Mouse (Mus musculus): ENCODE data around the gene Tspan9. TPM values are rescaled to one million over a fixed set of nuclear protein-coding genes. Genes with fewer than 3 reads are reported as not detected.

Tspan9 gene
- polyA plus RNA-seq, 1 experiment = 312 TPM

DNA sequence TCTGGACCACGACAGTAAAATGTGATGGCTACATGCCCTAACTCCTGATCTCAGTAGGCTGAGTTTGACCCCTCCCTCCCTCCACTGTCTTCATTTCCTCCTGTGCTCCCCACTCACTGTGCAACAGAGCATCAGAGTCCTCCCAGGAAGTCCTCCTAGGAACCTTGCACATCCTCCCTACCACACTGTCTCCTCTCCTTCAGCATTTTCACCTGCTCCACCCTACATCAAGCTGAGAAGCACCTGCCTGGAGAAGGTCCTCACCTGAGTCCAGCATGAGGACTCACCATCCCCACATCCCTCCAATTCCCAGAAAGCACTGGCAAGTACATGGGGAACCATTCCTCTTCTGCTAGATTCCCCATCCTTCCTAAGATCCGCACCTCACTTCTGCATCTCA is 111.8 kb downstream of the Tspan9 start:
- 68% methylated on average over 2 of the region's 2 CpGs for WGBS
- H3K4me1 ChIP-seq (ENCODE audit: control insufficient read depth, insufficient read depth, low read length) = peaks cover 8% of the 10 kb centered on the region
- TF ChIP-seq CTCF (IDR thresholded peaks at IDR 0.05; ENCODE audit: insufficient read depth, low read length) (no peak), POLR2A (IDR thresholded peaks at IDR 0.05; ENCODE audit: borderline replicate concordance, extremely low read depth, low read depth, low read length) (no peak)
- H3K4me3 ChIP-seq (replicated peaks; ENCODE audit: extremely low read depth, low read depth, low read length) = no peak overlapping the region
- no peak for DNase-seq

DNA sequence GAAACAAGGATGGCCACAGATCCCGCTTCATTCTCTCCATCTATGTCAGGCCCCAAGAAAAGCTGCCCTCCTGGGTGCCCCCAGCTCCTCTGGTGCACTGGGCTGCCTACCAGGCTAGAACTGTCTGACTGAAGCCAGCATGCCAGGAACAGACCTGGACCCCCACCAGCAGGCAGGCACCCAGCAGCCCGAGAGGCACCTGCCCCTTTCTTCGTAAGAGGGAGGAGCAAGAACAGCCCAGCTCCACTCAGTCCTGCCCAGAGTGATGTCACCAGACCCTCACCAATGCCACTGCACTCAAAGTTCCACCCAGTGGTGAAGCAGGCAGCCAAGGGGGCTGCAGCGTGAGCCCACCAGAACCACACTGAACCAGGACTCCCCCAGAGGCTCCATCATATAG is 112.3 kb downstream of the Tspan9 start:
- DNase-seq = no peak
- WGBS = 75% methylated on average over 4 of the region's 4 CpGs
- H3K4me3 ChIP-seq (replicated peaks; ENCODE audit: extremely low read depth, low read depth, low read length) = no peak overlapping the region
- H3K4me1 ChIP-seq (ENCODE audit: control insufficient read depth, insufficient read depth, low read length) = peaks cover 8% of the 10 kb centered on the region
- TF ChIP-seq CTCF (IDR thresholded peaks at IDR 0.05; ENCODE audit: insufficient read depth, low read length) (no peak), POLR2A (IDR thresholded peaks at IDR 0.05; ENCODE audit: borderline replicate concordance, extremely low read depth, low read depth, low read length) (no peak)

DNA sequence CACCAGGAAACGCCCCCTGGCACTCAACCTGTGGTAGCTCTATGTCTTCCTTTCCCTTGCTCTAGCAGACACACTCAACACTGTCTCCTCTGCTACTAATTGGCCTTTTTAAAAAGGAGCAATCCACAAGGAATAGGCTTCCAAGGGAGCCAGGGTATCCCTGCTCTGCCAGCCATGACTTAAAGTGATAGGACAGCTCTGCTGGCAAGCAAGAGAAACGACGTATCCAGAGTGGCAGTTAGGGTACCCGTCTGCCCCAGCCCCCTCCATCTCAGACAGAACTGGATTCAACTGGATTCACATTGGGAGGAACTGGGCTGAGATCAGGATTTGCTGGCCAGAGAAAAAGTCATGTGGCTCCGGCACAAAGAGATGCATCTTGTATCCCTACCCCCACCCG is 112.9 kb downstream of the Tspan9 start:
- H3K4me3 ChIP-seq (replicated peaks; ENCODE audit: extremely low read depth, low read depth, low read length) = no peak overlapping the region
- peaks cover 8% of the 10 kb centered on the region for H3K4me1 ChIP-seq (ENCODE audit: control insufficient read depth, insufficient read depth, low read length)
- WGBS = 91% methylated on average over 6 of the region's 6 CpGs
- no peak for DNase-seq
- TF ChIP-seq CTCF (IDR thresholded peaks at IDR 0.05; ENCODE audit: insufficient read depth, low read length) (no peak), POLR2A (IDR thresholded peaks at IDR 0.05; ENCODE audit: borderline replicate concordance, extremely low read depth, low read depth, low read length) (no peak)

DNA sequence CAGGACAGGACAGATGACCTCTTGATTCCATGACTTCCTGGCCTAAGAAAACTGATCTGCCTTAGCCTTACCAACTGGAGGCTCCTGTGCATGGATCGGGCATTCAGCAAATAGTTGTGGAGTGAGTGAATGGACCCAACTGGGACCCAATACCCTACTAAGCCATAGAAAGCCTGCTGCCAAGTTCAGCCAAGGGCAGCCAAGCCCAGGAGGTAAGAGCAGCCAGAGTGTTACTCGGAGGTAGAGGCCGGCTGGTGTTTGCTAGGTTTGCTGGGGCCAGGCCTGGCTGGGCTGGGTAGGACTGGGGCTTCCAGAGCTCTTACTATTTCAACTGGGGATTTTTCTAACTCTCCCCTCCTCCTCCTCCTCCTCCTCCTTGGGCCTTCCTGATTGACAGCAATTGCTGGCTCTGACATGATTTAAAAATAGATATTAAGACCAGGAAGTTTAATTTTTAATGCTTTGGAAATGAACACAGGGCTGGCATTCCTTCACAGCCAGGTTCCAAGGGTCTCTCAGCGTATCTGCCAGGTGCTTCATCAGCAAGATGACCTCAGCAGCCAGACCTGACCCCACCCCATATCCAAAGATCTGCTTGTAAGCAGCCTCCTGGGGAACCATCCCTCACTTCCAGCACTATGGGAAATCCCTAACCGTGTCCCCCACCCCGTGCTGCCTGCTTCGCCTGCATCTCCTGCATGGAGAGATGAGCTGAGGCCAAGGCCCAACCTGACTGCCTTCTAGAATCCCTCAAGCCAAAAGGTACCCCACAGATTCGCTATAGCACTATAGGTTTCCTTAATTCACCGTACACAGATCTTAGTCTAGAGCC is 113.7 kb downstream of the Tspan9 start:
- H3K4me3 ChIP-seq (replicated peaks; ENCODE audit: extremely low read depth, low read depth, low read length) = no peak overlapping the region
- H3K4me1 ChIP-seq (ENCODE audit: control insufficient read depth, insufficient read depth, low read length) = peaks cover 4% of the 10 kb centered on the region; the same call in 1 of the 2 replicates
- DNase-seq = no peak
- no peak for TF ChIP-seq POLR2A (IDR thresholded peaks at IDR 0.05; ENCODE audit: borderline replicate concordance, extremely low read depth, low read depth, low read length)
- no peak for TF ChIP-seq CTCF (IDR thresholded peaks at IDR 0.05; ENCODE audit: insufficient read depth, low read length)
- 74% methylated on average over 9 of the region's 9 CpGs for WGBS

DNA sequence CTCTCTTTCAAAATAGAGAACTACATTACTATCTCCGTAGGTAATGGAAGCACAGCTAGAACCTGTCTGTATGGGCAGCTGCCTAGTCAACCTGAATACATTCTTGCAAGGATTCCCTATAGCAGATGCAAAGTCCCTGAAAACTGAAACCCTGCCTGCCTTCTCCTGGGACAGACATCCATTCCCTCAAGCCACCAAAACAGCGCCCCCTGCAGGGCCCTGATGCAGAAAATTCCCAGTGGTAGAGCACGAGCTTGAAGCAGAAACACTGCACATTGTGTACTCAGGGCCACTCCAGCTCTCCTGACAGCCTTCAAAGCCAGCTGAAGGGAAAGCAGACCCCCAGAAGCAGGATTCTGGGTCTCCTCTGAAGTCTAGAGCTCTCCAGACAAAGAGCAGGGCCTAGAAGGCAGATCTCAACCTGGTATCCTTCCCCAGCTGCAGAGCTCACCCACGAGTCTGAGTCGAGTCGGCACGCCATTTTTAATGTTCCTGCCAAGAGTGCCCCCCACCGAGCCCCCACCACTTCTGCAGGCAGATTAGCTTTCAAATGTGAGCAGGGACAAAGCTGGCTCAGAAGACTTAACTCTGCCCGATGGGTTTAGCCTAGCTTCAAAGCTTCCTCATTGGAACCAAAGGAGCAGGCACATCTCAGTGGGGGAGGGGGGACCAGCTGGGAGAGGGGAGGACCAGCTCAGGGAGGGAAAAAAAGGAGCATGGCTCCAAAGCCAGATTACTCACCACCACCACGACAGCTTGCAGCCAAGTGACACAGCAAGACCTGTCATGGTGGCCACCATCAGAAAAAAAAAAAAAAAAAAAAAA is 115.1 kb downstream of the Tspan9 start:
- WGBS = 58% methylated on average over 10 of the region's 10 CpGs
- DNase-seq = peak; percentile 26
- Histone ChIP-seq H3K4me3 (replicated peaks; ENCODE audit: extremely low read depth, low read depth, low read length) (no peak overlapping the region), H3K4me1 (ENCODE audit: control insufficient read depth, insufficient read depth, low read length) (no peaks in the 10 kb centered on the region)
- TF ChIP-seq POLR2A (IDR thresholded peaks at IDR 0.05; ENCODE audit: borderline replicate concordance, extremely low read depth, low read depth, low read length) = no peak
- peak; percentile 38 for TF ChIP-seq CTCF (IDR thresholded peaks at IDR 0.05; ENCODE audit: insufficient read depth, low read length)

DNA sequence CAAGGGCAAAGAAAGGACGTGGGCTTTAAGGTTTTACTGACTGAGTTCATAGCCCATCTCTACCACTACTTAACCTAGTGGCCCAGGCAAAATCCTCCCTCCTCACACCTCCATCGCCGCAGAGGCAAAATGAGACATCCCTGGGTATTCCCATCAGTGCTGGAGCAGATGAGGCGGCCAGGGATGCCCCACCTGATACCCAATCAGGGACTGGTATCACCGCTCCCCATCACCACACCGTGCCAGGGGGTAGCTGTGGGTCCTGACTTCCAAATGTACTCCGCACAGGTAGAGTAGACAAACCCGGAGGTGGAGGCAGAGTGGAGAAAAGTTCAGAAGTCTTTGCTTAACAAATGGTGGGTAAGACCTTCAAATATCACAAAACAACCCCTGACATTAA is 117.4 kb downstream of the Tspan9 start:
- H3K4me3 ChIP-seq (replicated peaks; ENCODE audit: extremely low read depth, low read depth, low read length) = no peak overlapping the region
- 92% methylated on average over 8 of the region's 8 CpGs for WGBS
- DNase-seq = no peak
- H3K4me1 ChIP-seq (ENCODE audit: control insufficient read depth, insufficient read depth, low read length) = peaks cover 3% of the 10 kb centered on the region
- no peak for TF ChIP-seq POLR2A (IDR thresholded peaks at IDR 0.05; ENCODE audit: borderline replicate concordance, extremely low read depth, low read depth, low read length)
- no peak for TF ChIP-seq CTCF (IDR thresholded peaks at IDR 0.05; ENCODE audit: insufficient read depth, low read length)

DNA sequence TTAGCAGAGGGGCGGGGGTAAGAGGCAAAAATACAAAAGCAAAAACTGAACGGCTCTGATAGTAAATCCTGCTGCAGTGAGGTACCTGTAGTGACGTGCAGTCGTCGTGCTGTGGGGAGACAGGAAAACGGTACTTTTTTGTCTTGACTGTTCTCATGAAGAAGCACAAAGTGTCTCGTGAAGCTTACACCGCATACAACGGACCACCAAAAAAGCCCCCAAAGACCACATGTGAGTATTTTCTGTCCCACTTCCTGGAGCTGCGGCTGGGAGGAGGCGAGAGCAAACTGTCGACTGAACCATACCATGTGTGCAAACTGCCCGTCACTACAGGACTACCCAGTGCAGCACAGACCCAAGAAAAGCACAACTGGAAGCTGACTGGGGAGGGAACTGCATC is 117.8 kb downstream of the Tspan9 start:
- 78% methylated on average over 13 of the region's 13 CpGs for WGBS
- H3K4me1 ChIP-seq (ENCODE audit: control insufficient read depth, insufficient read depth, low read length) = peaks cover 3% of the 10 kb centered on the region
- DNase-seq = no peak
- TF ChIP-seq POLR2A (IDR thresholded peaks at IDR 0.05; ENCODE audit: borderline replicate concordance, extremely low read depth, low read depth, low read length) = no peak
- TF ChIP-seq CTCF (IDR thresholded peaks at IDR 0.05; ENCODE audit: insufficient read depth, low read length) = no peak
- no peak overlapping the region for H3K4me3 ChIP-seq (replicated peaks; ENCODE audit: extremely low read depth, low read depth, low read length)

DNA sequence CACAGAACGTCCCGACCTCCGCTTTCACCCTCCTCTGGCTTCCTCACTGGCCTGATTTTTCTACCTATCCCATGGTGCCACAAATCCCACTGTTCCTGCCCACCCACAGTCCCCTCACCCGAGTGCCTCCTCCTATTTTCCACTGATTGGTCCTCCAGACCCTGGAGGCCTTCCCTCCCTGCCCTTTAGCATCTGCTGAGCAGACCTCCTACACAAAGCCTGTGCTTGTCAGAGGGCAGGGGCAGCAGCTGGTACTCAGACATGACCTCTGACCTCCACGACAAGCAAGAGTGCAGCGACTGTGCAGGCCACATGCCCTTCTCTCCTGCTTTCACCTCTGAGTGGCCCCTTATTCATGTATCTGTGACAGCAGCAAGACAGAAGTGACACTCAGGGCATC is 121.2 kb downstream of the Tspan9 start:
- TF ChIP-seq CTCF (IDR thresholded peaks at IDR 0.05; ENCODE audit: insufficient read depth, low read length) (no peak), POLR2A (IDR thresholded peaks at IDR 0.05; ENCODE audit: borderline replicate concordance, extremely low read depth, low read depth, low read length) (no peak)
- Histone ChIP-seq H3K4me3 (replicated peaks; ENCODE audit: extremely low read depth, low read depth, low read length) (no peak overlapping the region), H3K4me1 (ENCODE audit: control insufficient read depth, insufficient read depth, low read length) (peaks cover 3% of the 10 kb centered on the region)
- WGBS = 71% methylated on average over 6 of the region's 6 CpGs
- DNase-seq = no peak

DNA sequence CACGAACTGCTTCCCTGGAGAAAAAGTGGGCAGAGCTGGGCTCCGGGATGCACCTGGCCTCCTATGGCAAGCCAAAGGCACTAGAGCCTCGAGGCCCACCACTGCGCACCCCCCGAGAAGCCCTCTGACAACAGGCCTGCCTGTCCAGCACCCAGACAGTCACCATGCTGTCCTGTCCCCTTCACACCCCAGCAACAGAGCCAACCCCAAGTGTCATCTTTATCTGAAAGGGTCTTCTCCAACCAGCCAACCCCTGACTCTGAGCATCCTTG is 121.5 kb downstream of the Tspan9 start:
- no peak for TF ChIP-seq POLR2A (IDR thresholded peaks at IDR 0.05; ENCODE audit: borderline replicate concordance, extremely low read depth, low read depth, low read length)
- TF ChIP-seq CTCF (IDR thresholded peaks at IDR 0.05; ENCODE audit: insufficient read depth, low read length) = no peak
- Histone ChIP-seq H3K4me3 (replicated peaks; ENCODE audit: extremely low read depth, low read depth, low read length) (no peak overlapping the region), H3K4me1 (ENCODE audit: control insufficient read depth, insufficient read depth, low read length) (peaks cover 3% of the 10 kb centered on the region)
- 77% methylated on average over 5 of the region's 5 CpGs for WGBS
- DNase-seq = no peak
